Mouse (Mus musculus) stomach, embryonic 15.5 days (tissue): ENCODE measurements at regions not wholly inside any gene's neighbourhood (a gene's known extent, or its start where the extent isn't known, plus 50 kb on each side); places are given as distances from the start of the nearest gene placed in this dataset.
A peak's percentile ranks its signal among the peaks of the same experiment; 100 is the strongest.

ENCODE experiments used
- ATAC-seq: fragments of 200-750 bp; cut with Nextera tagmentation; 2 replicates; pipeline ENCODE4 v1.8.0; 2017; ENCODE audit warnings: low read depth, moderate number of reproducible peaks, moderate TSS enrichment; ENCODE audit not compliant: insufficient read depth, low FRiP score
- H3K27ac ChIP-seq: fragments of 300-500 bp; sonication (generic); 2 replicates; pipeline ENCODE4 v1.5.1; 2015; ENCODE audit warnings: mild to moderate bottlenecking, inconsistent platforms
- H3K27me3 ChIP-seq: fragments of 300-500 bp; sonication (generic); replicated peaks from 2 replicates; pipeline ENCODE4 v1.6.1; 2015; ENCODE audit warnings: inconsistent platforms
- H3K36me3 ChIP-seq: fragments of 300-500 bp; sonication (generic); 2 replicates; pipeline ENCODE4 v1.6.1; 2015; ENCODE audit warnings: inconsistent platforms
- H3K4me1 ChIP-seq: fragments of 300-500 bp; sonication (generic); 2 replicates; pipeline ENCODE4 v1.6.1; 2015; ENCODE audit warnings: inconsistent platforms
- H3K4me2 ChIP-seq: fragments of 300-500 bp; sonication (generic); 2 replicates; pipeline ENCODE4 v1.6.1; 2015; ENCODE audit warnings: mild to moderate bottlenecking, inconsistent platforms
- H3K4me3 ChIP-seq: fragments of 300-500 bp; sonication (generic); replicated peaks from 2 replicates; pipeline ENCODE4 v1.5.1; 2015; ENCODE audit warnings: inconsistent platforms
- H3K9ac ChIP-seq: fragments of 300-500 bp; sonication (generic); 2 replicates; pipeline ENCODE4 v1.6.1; 2015; ENCODE audit warnings: inconsistent platforms
- H3K9me3 ChIP-seq: fragments of 300-500 bp; sonication (generic); 2 replicates; pipeline ENCODE4 v1.6.1; 2016; ENCODE audit warnings: inconsistent platforms
- WGBS: fragments of 180-500 bp; shearing (Covaris S2); methylation state at CpG from one replicate; pipeline ENCODE4 v1.1.7; 2015; 5-methylcytosine and 5-hydroxymethylcytosine counted together

DNA sequence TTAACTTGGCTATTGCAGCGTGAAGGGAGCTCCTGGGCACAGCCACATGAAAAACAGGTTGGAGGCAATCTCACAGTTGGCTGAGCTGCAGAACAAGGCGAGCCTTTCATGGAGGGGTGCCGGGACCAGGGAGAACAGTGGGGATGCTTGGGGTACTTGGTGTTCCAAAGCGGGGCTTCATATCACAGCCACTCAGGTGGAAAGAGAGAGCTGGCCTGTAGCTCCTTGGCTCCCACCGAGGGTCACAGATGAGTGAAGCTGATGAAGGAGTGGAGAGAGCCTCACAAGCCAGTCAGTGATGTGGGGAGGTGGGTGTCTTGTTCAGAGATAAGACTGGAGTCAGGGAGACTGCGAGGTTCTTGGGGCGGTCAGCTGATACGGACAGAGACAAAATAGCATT lies 241.2 kb downstream of the Wdr11 start:
- no peaks in the 10 kb centered on the region for H3K27me3 ChIP-seq

DNA sequence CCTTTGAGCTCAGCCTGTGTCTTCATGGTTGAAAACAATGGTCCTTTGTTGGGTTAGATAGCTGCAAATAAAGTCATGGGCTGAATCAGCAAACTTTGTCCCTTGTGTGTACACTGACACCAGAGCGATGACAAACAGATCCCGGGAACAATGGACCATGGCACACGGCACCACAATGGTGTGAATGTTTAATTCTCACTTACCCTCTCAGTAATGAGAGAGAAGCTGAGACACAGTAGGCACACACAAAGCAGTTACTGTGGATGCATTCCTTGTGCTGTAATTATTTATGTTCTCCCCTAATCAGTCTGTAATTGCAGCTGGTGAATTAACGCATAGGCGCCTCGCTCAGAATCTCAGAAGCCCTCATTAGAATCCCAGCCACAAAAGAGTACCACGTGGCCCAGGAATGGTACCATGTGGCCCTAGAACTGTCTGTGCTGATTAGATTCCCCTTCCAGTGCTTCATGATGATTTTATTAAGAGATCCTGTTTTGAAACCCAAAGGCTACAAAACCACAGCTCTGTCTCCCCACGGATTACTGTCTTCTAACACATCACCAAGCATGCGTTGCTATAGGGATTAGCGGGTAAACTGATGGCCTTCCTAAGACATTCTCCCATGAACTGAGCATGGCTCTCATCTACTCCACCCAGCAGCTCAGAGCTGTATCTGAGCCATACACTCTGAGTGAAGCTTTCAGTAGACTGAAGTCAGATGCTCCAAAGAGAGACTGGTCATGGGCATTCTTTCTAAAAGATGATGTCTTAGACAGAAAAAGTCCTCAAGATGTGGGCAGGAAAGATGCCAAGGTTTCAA lies 250.8 kb downstream of the Wdr11 start:
- no peak for ATAC-seq
- Histone ChIP-seq H3K27ac (no peak overlapping the region), H3K4me2 (no peak overlapping the region), H3K9me3 (no peaks in the 10 kb centered on the region), H3K4me1 (no peaks in the 10 kb centered on the region), H3K36me3 (no peaks in the 10 kb centered on the region), H3K9ac (no peak overlapping the region), H3K4me3 (no peak overlapping the region), H3K27me3 (no peaks in the 10 kb centered on the region)
- 71% methylated on average over 10 of the region's 10 CpGs for WGBS

More for the DNA sequence above, 241.2 kb downstream of the Wdr11 start:
- WGBS: 82% methylated on average over 8 of the region's 8 CpGs
- Histone ChIP-seq H3K4me3 (no peak overlapping the region), H3K9me3 (no peaks in the 10 kb centered on the region), H3K9ac (no peak overlapping the region), H3K4me1 (no peaks in the 10 kb centered on the region), H3K36me3 (no peaks in the 10 kb centered on the region), H3K4me2 (no peak overlapping the region), H3K27ac (no peak overlapping the region)
- ATAC-seq: no peak

GRCm38 (mm10) chr7:129847136-129847535 lies 255.5 kb downstream of the Wdr11 start:
- H3K9ac ChIP-seq: no peak overlapping the region
- no peaks in the 10 kb centered on the region for H3K27me3 ChIP-seq
- ATAC-seq: no peak
- H3K4me3 ChIP-seq: no peak overlapping the region
- no peaks in the 10 kb centered on the region for H3K9me3 ChIP-seq
- H3K36me3 ChIP-seq: no peaks in the 10 kb centered on the region
- H3K27ac ChIP-seq: no peak overlapping the region
- H3K4me2 ChIP-seq: no peak overlapping the region
- H3K4me1 ChIP-seq: no peaks in the 10 kb centered on the region
- 56% methylated on average over 5 of the region's 5 CpGs for WGBS

- no peaks in the 10 kb centered on the region for H3K27me3 ChIP-seq
- no peak overlapping the region for H3K4me3 ChIP-seq
- H3K9me3 ChIP-seq: no peaks in the 10 kb centered on the region
- H3K4me2 ChIP-seq: no peak overlapping the region
- H3K4me1 ChIP-seq: 0 out of 2 replicates have a peak, but pooled peaks cover 2% of the 10 kb centered on the region
- H3K27ac ChIP-seq: no peak overlapping the region
- no peak for ATAC-seq
- H3K9ac ChIP-seq: no peak overlapping the region
- H3K36me3 ChIP-seq: no peaks in the 10 kb centered on the region
- 55% methylated on average over 7 of the region's 7 CpGs for WGBS
Observed at GRCm38 (mm10) chr7:129853596-129853995, 261.9 kb downstream of the Wdr11 start.

DNA sequence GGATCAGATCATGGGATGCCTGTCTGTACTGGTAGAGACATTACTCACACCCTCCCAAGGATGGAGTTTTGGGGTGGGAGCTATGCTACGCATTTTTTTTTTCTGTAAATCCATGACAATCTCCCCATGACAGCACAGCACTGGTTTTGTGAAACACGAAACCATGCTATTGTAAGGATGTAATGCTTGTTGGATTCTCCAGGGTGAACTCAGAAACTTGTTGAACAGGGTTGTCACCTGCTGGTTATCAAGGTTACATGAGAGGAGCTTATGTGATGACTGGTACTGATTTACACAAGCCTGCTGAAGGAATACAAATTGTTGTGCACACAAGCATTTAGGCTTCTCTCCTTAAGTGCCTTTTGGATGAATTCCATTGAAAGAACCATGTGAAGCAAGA lies 263.3 kb downstream of the Wdr11 start:
- Histone ChIP-seq H3K9ac (no peak overlapping the region), H3K4me1 (peaks cover 9% of the 10 kb centered on the region; the same call in 1 of the 2 replicates), H3K36me3 (no peaks in the 10 kb centered on the region), H3K9me3 (no peaks in the 10 kb centered on the region), H3K4me2 (no peak overlapping the region), H3K4me3 (no peak overlapping the region), H3K27ac (no peak overlapping the region), H3K27me3 (no peaks in the 10 kb centered on the region)
- no peak for ATAC-seq
- WGBS: 58% methylated on average over 2 of the region's 2 CpGs

DNA sequence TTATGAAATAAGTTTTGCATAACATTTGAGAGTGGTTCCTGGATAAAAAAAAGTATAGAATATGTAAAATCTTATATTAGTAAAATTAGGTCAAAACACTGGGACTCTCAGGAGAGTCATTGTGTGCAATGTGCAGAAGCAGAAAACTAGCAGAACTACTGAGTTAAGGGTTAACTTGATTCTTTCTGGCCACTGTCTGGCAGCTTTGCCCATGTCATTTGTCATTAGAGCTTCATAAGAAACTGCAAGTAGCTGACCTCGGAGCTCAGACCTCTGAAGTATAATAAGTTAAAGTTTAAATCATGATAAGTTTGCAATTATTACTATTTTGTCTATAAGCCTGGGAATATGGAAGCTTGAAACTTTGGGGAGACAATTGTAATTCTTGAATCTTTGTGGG lies 271.3 kb downstream of the Wdr11 start:
- Histone ChIP-seq H3K4me3 (no peak overlapping the region), H3K4me2 (no peak overlapping the region), H3K36me3 (no peaks in the 10 kb centered on the region), H3K9me3 (no peaks in the 10 kb centered on the region), H3K4me1 (peaks cover 7% of the 10 kb centered on the region; the same call in 1 of the 2 replicates), H3K27ac (no peak overlapping the region), H3K27me3 (no peaks in the 10 kb centered on the region), H3K9ac (no peak overlapping the region)
- WGBS: 15% methylated on average over 1 of the region's 1 CpGs
- no peak for ATAC-seq

- no peak overlapping the region for H3K9ac ChIP-seq
- no peak for ATAC-seq
- no peak overlapping the region for H3K4me3 ChIP-seq
- no peaks in the 10 kb centered on the region for H3K4me1 ChIP-seq
- H3K9me3 ChIP-seq: no peaks in the 10 kb centered on the region
- no peaks in the 10 kb centered on the region for H3K27me3 ChIP-seq
- 56% methylated on average over 3 of the region's 3 CpGs for WGBS
- H3K27ac ChIP-seq: no peak overlapping the region
- H3K36me3 ChIP-seq: no peaks in the 10 kb centered on the region
- H3K4me2 ChIP-seq: no peak overlapping the region
Observed at GRCm38 (mm10) chr7:129865536-129865935, 273.9 kb downstream of the Wdr11 start.

DNA sequence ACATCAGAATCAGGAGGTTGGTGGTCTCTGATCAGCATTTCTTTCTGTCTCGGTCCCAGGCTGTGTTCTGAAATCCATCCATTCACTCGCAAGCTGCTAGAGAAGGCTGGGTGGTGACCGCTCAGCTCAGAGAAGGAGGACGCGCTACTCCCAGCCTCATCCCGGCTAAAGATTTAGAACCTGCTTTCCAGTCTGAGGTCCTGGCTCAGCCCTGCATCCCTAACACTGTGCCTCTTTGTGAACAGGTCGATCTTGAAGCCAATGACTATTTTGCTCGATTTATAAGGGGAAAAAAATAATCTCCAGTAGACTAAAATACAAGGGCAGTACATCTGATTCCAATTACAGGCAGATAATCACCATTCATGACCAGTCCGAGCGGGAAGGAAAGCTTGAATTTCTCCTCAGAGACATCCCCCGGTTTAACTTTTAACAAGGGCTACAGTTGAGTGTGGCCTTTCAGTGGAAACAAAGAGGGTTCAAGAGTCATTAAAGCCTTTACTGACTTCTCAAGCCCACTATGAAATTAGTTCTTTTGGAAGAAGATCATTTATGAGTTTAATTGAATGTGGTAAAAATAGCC lies 280.6 kb downstream of the Wdr11 start:
- H3K27me3 ChIP-seq: no peaks in the 10 kb centered on the region
- H3K9me3 ChIP-seq: no peaks in the 10 kb centered on the region
- no peak overlapping the region for H3K4me2 ChIP-seq
- H3K36me3 ChIP-seq: no peaks in the 10 kb centered on the region
- no peak overlapping the region for H3K9ac ChIP-seq
- no peak overlapping the region for H3K4me3 ChIP-seq
- H3K27ac ChIP-seq: no peak overlapping the region
- ATAC-seq: no peak
- H3K4me1 ChIP-seq: peaks cover 9% of the 10 kb centered on the region; the same call in 1 of the 2 replicates
- WGBS: 88% methylated on average over 11 of the region's 11 CpGs

GRCm38 (mm10) chr7:129876202-129876851 lies 284.7 kb downstream of the Wdr11 start:
- Histone ChIP-seq H3K4me2 (no peak overlapping the region), H3K9me3 (no peaks in the 10 kb centered on the region), H3K4me1 (peaks cover 9% of the 10 kb centered on the region; the same call in 1 of the 2 replicates), H3K36me3 (no peaks in the 10 kb centered on the region), H3K27me3 (no peaks in the 10 kb centered on the region), H3K9ac (no peak overlapping the region), H3K4me3 (no peak overlapping the region), H3K27ac (peak overlapping the region; percentile 67)
- WGBS: 55% methylated on average over 7 of the region's 7 CpGs
- no peak for ATAC-seq

GRCm38 (mm10) chr7:129876852-129877223 lies 285.2 kb downstream of the Wdr11 start:
- no peak overlapping the region for H3K9ac ChIP-seq
- ATAC-seq: no peak
- no peaks in the 10 kb centered on the region for H3K36me3 ChIP-seq
- peaks cover 9% of the 10 kb centered on the region; the same call in 1 of the 2 replicates for H3K4me1 ChIP-seq
- H3K27me3 ChIP-seq: no peaks in the 10 kb centered on the region
- H3K27ac ChIP-seq: no peak overlapping the region
- H3K4me3 ChIP-seq: no peak overlapping the region
- no peak overlapping the region for H3K4me2 ChIP-seq
- H3K9me3 ChIP-seq: no peaks in the 10 kb centered on the region

DNA sequence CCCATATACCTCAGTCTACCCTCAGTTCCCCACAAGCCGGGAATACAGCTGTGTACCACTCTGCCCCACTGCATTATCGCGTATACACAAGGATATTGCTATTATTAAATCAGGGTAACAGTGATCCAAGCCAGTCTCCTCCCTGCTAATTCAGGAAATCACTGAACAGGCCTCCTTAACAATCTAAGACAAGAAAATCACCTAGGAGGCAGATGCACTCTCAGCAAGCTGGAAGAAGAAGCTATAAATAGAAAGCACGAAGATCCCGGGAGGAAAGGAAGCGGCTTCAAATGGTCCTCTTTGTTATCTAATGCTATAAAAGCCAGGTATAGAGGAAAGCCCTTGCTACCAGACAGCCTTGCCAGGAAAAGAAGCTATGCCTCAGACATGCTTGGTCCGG lies 304.6 kb downstream of the Wdr11 start:
- no peak overlapping the region for H3K4me2 ChIP-seq
- H3K36me3 ChIP-seq: no peaks in the 10 kb centered on the region
- 67% methylated on average over 7 of the region's 7 CpGs for WGBS
- no peaks in the 10 kb centered on the region for H3K9me3 ChIP-seq
- ATAC-seq: no peak
- H3K27ac ChIP-seq: no peak overlapping the region
- H3K4me1 ChIP-seq: 0 out of 2 replicates have a peak, but pooled peaks cover 3% of the 10 kb centered on the region
- no peaks in the 10 kb centered on the region for H3K27me3 ChIP-seq
- no peak overlapping the region for H3K9ac ChIP-seq
- no peak overlapping the region for H3K4me3 ChIP-seq

DNA sequence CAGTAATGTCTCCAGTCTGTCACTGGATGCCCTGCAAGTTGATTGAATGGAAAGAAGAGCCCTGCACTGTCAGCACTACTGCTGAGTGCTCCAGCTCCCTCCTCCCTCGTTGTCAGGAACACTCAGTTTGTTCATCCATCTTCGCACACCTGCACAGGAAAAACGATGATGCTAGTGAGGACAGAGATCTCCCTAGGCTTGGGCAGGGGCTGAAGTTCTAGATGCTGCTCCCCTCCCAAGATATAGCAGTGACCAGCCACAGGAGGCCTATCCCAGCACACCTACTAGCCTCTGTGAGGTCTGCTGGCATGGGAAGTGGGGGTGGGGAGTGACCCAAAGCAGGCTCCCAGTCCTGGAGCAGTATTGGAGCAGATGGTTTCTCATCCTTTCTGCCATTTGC lies 305.8 kb downstream of the Wdr11 start:
- no peak for ATAC-seq
- Histone ChIP-seq H3K9me3 (no peaks in the 10 kb centered on the region), H3K9ac (no peak overlapping the region), H3K4me2 (no peak overlapping the region), H3K4me3 (no peak overlapping the region), H3K27ac (no peak overlapping the region), H3K27me3 (no peaks in the 10 kb centered on the region), H3K36me3 (no peaks in the 10 kb centered on the region), H3K4me1 (0 out of 2 replicates have a peak, but pooled peaks cover 3% of the 10 kb centered on the region)
- 69% methylated on average over 3 of the region's 3 CpGs for WGBS
